Mouse (Mus musculus) spleen, adult 18-20 months (tissue): Measurements from ENCODE around the gene Zfp68.
"Not testable (repeated sequence)": the region's sequence is repeated elsewhere in the genome, so short reads cannot be mapped to it uniquely, and the experiment has no call there.

ENCODE experiments used
- DNase-seq, 2 experiments: peaks; one replicate each; pipeline ENCODE4 v3.0.0; 2022; ENCODE audit warnings: mixed read lengths in 2 of 2

The Zfp68 gene

GRCm38 (mm10) chr5:138619211-138620128 lies at the start of gene Zfp68:
Gene Zfp68, minus strand, starts transcription at chr5:138619761.
- DNase-seq = peak; percentile 82 to 83

- peak; percentile 5 to 48 for DNase-seq
Observed at GRCm38 (mm10) chr5:138658922-138659321, 39.4 kb upstream of the Zfp68 start.

GRCm38 (mm10) chr5:138657854-138658253 lies 38.3 kb upstream of the Zfp68 start:
- peak in 1 of 2 experiments; percentile 21 for DNase-seq

- no peak for DNase-seq
Observed at GRCm38 (mm10) chr5:138657407-138657806, 37.8 kb upstream of the Zfp68 start.

DNA sequence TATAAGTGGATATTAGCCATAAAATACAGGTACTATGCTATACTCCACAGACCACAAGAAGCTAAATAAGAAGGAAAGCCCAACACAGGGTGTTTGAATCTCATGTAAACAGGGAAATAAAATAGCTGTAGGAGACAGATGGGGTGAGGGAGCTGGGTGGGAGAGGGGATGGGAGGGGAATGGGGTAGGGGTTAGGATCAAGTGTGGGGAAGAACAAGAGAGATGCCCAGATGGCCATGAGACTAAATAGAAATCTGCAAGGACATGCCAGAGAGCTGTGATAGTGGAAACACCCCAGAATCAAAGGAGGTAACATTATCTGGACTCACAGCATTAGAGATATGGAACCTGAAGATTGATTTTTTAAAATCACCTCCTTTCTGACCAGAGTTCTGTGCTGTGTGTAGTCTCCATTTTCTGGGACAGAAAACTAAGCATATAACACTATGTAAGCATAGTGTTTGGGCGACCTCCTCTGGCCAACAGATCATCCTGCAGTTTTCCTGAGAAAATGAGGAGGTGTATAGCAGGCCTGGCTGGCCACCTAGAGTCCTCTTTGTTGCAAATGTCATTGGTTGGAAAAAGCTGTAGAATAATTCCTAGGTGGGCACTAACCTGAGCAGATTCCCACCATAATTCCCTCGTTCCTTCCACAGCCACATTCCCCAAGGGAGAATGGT lies 37.1 kb upstream of the Zfp68 start:
- DNase-seq = peak in 1 of 2 experiments; percentile 41

GRCm38 (mm10) chr5:138652911-138653310 lies 33.4 kb upstream of the Zfp68 start:
- no peak for DNase-seq

DNA sequence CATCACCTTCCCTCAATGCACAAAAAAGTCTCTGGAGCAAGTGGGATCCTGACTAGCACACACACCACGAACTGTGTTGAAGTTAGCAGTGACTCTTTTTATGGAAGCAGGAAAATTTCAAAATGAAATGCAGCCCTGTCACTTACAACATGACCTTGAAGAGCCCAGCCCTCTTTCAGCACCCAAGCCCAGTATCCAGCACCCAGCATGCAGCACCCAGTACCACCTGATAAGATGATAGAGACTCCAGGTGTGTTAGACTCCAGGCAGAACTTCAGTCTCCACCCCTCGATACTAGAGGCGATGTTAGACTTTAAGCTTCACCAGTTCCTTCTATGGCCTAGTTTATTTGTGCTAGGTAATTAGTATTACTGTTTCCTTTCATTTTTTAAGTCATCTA lies 22.2 kb upstream of the Zfp68 start:
- no peak for DNase-seq

DNA sequence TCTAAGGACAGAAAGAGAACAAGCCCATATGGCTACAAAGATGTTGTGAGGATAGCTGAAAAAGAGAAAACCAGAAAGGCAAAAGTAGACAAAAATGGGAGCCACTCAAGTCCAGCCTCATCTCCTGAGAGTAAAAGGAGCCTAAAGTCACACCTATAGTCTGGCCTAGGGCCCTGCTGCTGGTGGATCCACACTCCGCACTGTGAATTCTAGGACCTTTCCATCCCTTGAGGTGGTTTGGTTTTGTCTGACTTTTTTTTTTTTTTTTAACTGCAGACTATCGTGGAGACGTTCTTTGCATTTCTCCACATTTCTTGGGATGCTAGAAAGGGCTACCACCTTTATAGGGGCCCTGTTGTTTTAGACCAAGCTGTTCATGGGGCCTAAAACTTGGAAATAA lies 21.5 kb upstream of the Zfp68 start:
- DNase-seq = no peak

DNA sequence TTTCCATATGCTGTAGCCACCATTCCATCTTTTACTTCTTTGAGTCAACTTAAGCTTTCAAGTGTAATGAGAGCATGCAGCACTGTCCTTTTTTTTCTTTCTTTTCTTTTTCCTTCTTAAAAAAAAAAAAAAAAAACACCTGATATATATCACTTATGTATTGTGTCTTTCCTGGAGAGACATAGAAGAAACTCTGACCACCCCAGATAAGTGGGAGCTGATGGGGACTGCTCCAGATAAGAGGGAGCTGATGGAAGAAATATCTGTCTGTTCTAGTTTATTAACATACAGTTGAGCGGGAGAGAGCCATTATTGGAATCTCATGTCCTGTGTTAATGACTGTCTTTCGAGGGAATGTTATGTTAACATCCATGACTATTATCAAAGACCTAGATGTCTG lies 16.9 kb upstream of the Zfp68 start:
- no peak for DNase-seq

GRCm38 (mm10) chr5:138623478-138623875 lies 3.9 kb upstream of the Zfp68 start:
- DNase-seq = no peak

DNA sequence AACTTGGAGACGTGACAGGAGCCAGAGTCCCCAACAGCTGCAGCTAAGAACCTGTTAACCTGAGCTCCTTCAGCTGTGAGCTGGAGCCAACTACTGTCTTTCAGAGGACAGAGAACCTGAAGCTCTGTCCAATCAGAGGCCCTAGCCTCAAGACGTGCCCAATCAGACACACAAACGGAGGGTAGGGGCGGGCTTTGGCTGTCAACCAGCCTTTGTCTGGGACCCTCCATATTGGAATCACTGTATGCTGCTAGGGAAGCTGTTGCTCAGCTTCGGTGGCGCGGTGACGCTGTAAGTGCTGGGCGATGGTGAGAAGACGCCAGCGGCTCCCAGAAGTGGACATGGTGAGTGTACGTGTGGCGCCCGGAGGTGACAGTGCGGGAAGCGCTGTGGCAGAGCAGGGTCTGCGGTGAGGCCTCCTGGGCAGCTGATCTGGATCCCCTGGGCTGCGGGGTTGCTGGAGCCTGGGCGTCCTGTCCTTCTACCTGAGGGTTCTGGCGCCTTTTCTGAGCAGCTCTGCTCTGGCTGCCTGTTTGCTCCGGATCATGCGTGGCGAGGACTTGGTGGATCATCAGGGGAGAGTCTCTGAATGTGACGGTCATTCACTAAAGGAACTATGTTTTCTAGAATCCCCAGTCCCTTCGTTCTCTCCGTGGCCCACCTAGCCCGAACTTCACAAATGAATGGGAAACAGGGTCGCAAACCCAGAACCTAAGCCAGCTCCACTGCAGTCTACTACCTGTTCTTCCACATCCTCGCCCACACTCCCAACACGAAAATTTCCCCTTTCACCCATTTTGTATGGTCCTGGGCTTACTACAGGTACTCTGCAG lies 3.3 kb upstream of the Zfp68 start, which contains the start of gene A430033K04Rik:
Gene A430033K04Rik (plus strand): TSS at position 215 of the 833 bp plus-strand sequence.
- DNase-seq = peak; percentile 82 to 83

DNA sequence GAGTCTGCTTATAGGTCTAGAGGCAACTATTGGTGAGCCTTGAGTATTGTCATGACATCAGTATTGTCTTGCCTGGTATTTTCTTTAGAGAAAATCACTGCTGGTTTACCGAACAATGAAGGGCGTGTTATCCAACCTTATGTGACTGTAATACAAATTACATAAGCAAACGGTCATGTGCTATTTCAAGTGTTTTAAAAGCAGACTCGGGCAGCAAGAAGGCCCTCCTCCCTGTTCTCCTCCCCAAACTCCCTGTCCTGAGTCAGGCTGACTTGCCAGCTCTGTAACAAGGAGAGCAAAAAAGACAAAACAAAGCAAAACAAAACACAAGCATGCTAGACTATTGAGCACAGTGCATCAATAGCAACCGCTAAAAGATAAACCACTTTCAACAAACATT lies 1.3 kb upstream of the Zfp68 start:
- DNase-seq = no peak

GRCm38 (mm10) chr5:138618353-138618752 lies 1.2 kb downstream of the Zfp68 start:
- DNase-seq = no peak

- no peak for DNase-seq
Observed at GRCm38 (mm10) chr5:138587396-138587795, 32.2 kb downstream of the Zfp68 start.

DNA sequence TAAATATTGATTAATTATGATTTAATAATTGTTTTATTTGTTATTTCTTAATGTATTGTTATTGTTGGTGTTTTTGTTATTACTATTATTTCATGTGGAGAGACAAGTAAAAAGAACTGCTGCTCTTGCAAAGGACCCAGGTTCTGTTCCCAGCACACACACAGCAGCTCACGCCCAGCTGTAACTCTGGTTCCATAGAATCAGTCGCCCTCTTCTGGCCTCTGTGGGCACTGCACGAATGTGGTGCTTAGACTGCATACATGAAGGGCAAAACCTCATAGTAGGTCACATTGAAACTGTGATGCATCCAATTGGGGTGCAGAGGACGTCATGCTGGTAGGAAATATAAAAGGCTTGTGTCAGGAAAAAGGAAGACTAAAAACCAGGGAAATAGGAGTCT lies 47.9 kb downstream of the Zfp68 start:
- DNase-seq = peak in 1 of 2 experiments; percentile 31

DNA sequence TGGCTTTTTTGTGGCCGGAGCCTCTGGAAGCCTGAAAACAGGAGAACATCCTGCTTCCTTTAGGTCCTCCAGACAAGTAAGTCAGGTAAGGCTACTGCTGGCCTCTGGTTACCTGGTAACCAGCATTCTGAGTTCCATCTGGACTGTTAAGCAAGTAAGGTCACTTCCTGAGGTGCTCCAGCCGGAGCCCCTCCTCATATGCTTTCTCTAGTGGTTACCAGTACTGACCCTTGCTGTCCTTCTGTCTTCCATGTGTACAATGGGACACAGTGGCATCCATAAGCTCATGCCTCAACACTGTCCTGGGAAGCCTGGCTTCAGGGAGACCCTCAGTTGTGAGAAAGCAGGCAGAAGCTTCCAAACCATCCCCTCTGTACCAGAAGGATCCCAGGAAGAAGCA lies 54.9 kb downstream of the Zfp68 start, which contains the start of gene 1700123K08Rik:
Gene 1700123K08Rik (minus strand): TSS at position 101 of the 400 bp plus-strand sequence.
- DNase-seq = not testable (repeated sequence)
